Mouse (Mus musculus) spleen, adult 2 months (tissue): ENCODE data around the gene Adora3.

Source experiments
- CTCF ChIP-seq: fragments of 200-500 bp; IDR thresholded peaks from 2 replicates; pipeline ENCODE4 v1.5.1; 2011; ENCODE audit warnings: mild to moderate bottlenecking, inconsistent platforms; ENCODE audit not compliant: insufficient read depth, insufficient read length, insufficient replicate concordance; ENCODE audit errors: extremely low read depth
- POLR2A ChIP-seq: fragments of 200-500 bp; IDR thresholded peaks from 2 replicates; pipeline ENCODE4 v1.6.1; 2011; ENCODE audit warnings: low read depth, low read length, inconsistent platforms

DNA sequence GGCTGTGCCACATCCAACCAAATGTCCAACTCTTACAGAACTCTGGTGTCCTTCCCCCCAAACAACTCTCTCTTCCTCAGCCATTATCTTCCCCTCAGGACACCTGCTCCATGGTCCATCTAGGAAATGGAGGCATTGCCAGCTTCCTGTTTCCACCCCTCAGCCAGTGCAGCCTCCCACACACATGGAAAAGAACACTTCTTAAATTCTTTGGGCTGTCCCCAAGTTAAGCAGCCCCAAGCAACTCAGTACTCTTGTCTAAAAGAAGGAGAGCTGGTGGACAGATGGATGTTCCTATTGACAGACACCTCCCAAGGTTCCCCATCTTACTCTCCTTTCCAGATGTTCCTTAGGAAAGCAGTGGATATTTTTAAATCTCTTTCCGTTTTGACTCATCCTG is 6.5 kb upstream of the Adora3 start:
- TF ChIP-seq CTCF (no peak), POLR2A (no peak)
